Mouse (Mus musculus): ENCODE measurements around the gene Ptprt. TPM values are rescaled to one million over a fixed set of nuclear protein-coding genes. Genes with fewer than 3 reads are reported as not detected.
A peak's percentile ranks its signal among the peaks of the same experiment; 100 is the strongest.

The Ptprt gene
- polyA plus RNA-seq (2012; rRNA removed), result 0.25 and 0.49 TPM in 2 replicates

DNA sequence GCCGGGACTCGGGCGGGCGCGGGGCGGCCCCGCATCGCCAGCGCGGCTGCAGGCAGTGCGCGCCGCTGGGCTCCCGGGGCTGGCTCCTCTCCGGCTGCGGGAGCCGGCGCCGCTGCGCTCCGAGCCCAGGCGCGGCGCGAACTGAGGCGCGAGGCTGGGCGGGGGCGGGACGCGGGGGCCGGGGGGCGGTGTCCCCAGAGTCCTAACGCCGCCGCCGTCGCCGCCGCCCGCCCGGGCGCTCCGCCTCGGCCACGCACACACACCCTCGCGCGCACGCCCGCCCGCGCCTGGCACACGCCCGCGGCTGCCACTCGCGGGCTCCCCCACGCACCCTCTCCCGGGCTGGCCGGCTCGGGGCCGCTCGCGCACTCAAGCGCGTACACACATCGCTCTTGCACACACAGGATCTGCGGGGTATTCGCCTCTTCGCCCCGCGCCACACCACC lies at the start of gene Ptprt:
TSS of gene Ptprt (minus strand) at position 207 of the 446 bp plus-strand sequence.
- no peak for DNase-seq (ENCODE audit: low spot score)

- no peak for DNase-seq (ENCODE audit: low spot score)
Observed at GRCm38 (mm10) chr2:162710443-162710842, 49.5 kb upstream of the Ptprt start.

- no peak for DNase-seq (ENCODE audit: low spot score)
Observed at GRCm38 (mm10) chr2:162699691-162700090, 38.7 kb upstream of the Ptprt start.

DNA sequence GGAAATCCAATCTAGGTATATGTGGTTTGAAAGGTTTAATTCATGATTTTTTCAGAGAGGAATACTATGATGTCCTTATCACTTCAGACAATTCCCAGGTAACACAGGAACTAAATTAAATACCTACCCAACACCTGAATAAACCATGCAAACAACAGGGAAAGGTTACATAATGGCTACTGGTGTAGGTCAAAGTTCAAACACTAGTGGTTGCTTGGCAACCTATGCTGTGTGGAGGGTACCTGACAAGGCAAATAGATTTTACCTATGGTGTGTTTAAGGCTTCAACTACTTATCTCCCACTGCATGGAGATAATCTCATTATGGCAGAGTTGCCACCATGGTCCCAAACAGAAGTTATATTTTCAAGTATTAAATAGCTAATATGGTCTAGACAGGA lies 38.1 kb upstream of the Ptprt start:
- DNase-seq (ENCODE audit: low spot score), result no peak

DNA sequence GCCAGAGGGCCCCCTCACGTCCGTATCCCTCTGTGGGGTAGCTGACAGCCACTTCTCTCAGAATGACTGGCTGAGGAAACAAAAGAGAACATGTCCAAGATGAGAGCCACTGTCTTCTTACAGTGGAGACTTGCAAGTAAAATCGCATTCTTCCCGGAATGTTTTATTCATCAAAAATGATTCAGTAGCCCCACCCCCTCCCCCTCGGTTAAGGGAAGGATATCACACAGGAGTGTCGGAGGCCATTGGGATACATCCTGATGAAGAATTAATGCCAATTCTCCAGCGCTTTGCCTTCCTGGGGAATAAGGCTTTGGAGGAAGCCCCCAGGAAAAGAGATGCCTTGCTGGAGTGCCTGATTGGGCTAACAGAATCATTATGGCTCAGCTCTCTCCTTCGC lies 37.1 kb upstream of the Ptprt start:
- DNase-seq (ENCODE audit: low spot score), result no peak

DNA sequence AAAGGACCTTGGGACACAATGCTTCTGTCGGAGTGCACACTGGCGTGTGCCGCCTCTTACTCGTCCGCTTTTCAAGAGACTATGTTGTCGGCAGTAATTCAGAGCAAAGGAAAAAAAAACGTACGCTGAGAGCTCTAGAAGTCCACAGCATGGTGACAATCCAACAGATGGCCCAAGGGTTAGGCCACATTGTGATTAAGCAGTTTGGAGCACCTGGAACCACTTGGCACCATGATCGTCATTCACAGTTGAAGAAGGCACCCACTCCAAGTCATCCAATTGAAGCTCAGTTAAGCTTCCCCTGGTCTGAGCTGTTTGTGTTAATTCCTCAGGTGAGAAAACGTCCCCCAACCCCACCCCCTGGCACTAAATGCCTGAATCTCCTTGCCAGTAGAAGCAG lies 36.2 kb upstream of the Ptprt start:
- DNase-seq (ENCODE audit: low spot score), result no peak

- DNase-seq (ENCODE audit: low spot score), result no peak
Observed at GRCm38 (mm10) chr2:162692143-162692542, 31.2 kb upstream of the Ptprt start.

- DNase-seq (ENCODE audit: low spot score), result no peak
Observed at GRCm38 (mm10) chr2:162682674-162683073, 21.7 kb upstream of the Ptprt start.

- DNase-seq (ENCODE audit: low spot score), result no peak
Observed at GRCm38 (mm10) chr2:162662431-162662970, 1.6 kb upstream of the Ptprt start.

DNA sequence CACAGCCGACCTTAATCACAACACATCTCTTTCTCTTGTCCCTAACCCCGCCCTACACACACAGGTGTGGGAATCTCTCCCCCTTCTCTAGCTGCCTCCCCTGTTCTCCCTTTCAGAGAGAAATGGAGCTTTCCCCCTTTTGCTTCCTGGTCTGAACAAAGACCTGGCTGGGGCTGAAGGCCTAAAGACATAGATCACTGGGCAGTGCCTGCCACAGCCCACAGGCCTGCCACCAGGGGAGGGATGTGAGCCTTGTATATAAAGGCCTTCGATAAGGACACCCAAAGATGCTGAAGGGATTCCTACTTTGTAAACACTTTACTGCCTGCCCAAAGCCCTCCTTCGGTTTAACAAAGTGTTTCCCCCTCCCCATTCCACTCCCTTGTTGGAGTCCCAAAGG lies 786 bp upstream of the Ptprt start:
- DNase-seq (ENCODE audit: low spot score), result no peak

GRCm38 (mm10) chr2:162660231-162660940 lies 561 bp downstream of the Ptprt start:
- no peak for DNase-seq (ENCODE audit: low spot score)

DNA sequence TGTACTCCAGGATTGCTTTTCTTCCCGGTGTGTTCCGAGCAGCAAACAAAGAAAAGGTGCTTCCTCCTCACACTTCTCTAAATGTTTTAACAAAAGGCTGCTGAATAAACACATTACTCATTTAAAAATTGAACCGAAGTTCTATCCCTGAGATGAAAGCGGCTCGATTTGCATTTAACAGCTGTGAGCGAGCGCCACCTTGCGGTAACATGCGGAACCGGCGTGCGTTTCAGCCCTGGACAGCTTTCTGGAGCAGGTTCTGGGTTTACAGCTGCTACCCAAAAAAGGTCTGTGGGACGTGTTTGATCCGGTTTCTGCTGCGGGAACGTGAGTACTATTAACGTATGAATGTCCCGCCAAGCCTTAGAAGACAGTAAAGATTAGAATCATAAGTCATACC lies 1.9 kb downstream of the Ptprt start:
- DNase-seq (ENCODE audit: low spot score), result peak; percentile 76

- DNase-seq (ENCODE audit: low spot score), result no peak
Observed at GRCm38 (mm10) chr2:162657541-162657940, 3.4 kb downstream of the Ptprt start.

DNA sequence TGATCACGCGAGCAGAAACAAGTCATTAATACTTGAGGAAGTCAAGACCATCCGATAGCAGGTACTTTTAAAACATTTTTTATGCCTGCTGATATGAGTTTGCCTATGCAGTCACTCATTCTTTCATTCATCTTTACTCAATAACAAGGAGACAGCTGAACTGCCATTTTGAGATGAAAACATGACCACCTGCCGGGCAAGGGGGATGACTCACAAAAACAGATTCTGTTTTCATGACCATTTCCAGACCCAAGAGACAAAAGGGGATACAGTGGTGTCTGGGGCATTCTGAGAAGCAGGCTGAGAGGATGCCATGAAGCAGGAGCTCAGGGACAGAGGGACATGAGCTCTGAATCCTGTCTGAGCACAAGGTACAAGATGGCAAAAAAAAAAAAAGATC lies 6.5 kb downstream of the Ptprt start:
- no peak for DNase-seq (ENCODE audit: low spot score)

DNA sequence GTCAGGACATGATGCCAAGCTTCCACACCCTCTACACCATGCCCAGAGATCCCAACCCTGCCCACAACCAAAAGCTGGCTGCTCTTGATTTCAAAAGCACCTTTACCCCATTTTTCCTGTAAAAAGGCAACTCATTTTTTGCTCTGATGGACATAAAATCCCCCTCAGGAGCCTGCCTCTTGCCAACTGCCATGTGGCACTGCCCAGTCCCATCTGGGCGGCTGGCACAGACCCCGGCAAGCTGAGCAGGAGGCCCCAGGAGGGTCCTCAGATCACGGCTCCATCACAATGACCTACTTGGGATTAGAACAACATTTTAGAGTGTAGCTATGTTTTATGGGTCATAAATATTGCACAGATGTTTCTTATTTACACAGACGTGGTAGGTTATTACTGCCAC lies 22.3 kb downstream of the Ptprt start:
- no peak for DNase-seq (ENCODE audit: low spot score)

GRCm38 (mm10) chr2:162637537-162637936 lies 23.4 kb downstream of the Ptprt start:
- no peak for DNase-seq (ENCODE audit: low spot score)

DNA sequence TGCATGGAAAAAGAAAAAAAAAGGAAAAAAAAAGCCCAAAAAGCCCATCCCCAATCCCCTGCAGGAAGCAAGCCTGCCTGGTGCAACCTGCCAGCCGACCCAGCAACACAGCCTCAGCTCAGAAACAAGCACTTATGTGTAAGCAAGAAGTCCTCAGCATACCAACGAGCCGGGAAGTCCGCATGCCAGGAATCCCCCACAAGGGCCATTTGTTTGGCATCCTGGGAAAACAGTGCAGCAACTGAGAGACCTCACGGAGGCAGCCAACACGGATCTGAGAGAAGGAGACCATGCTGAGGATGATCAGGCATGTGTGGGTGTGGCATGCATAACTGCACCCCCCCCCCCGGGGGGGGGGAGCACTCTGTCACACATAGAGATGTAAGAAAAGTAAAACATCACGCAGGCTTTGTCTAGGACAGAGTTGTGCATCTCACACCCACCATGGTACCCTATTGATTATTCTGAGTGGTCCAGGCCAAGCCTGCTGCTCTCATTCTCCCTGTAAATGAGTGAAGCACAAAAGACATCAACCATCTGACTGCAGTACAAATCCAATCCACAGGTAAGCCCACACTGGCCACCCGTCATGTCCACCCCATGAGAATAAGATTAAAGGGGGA lies 24.4 kb downstream of the Ptprt start:
- no peak for DNase-seq (ENCODE audit: low spot score)

DNA sequence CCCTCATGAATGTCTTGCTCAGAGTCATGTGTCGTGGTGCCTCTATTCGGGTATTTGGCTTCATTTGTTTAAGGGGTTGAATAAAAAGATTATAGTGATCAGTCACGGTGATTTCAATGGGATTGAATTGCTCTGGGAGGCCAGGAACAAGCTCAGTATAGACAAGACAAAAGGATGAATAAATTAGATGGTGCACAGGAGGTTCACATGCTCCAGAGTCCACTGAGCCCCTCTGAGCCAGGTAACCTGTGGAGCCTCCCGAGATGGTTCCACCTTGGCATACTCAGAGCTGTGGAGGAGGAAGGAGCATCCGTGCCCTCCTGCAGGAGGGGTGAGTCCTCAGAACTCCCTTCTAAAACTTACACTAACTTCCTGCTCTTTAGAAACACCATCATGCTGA lies 26.0 kb downstream of the Ptprt start:
- DNase-seq (ENCODE audit: low spot score), result no peak

DNA sequence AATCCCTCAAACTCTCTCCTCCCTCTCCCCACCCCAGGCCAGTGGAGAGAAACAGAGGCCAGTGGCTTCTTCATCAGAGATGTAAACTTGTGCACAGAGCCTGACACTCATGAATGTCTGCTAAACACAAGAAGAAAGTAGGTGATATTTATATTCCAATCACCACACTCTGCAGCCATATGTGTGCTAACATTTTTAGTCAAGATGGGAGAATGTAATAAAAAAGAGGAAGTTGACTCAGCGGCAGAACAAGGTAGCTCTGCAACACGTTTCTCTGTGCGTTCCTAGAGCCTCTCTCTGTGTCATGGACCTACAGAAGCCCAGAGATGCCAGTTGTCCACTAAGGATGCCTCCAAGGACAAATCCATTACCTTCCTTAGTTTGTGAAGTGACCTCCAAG lies 34.9 kb downstream of the Ptprt start:
- DNase-seq (ENCODE audit: low spot score), result no peak

DNA sequence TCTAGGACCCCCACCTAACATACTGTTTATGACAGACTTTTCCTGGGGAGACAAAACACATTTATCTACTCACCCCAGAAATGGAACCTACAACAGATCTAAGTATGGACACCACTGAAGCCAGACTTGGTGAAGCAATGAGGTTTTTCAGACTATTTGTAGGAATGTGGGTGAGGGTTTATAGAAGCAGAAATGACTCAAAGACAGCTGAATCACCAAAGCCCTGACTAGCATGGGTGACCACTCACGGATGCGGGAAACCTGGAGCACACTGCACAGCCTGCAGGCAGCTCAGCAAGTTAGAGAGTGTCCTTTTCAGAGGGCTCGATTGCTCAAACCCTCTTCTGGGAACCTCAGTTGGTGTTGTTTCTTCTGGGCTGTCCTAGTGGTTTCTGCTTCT lies 36.2 kb downstream of the Ptprt start:
- DNase-seq (ENCODE audit: low spot score), result no peak

GRCm38 (mm10) chr2:162614256-162614655 lies 46.7 kb downstream of the Ptprt start:
- DNase-seq (ENCODE audit: low spot score), result no peak

DNA sequence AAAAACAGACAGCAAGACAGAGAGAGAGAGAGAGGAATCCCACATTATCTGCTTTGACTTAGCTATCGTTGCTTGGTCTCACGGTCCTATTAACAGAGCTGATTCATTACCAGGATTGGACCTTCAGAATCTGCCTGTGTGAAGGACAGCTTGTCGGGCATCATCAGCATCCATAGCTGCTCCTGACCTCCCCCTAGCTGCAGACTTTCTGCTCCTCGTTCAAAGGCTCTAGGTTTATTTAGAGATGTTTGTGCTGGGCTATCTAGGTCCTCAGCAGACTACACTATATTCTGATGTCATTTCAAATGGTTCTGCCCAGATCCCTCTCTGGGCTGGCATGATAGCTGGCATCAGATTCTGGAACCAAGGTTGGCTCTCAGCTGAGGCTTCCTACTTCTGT lies 47.5 kb downstream of the Ptprt start:
- no peak for DNase-seq (ENCODE audit: low spot score)

- DNase-seq (ENCODE audit: low spot score), result no peak
Observed at GRCm38 (mm10) chr2:162602721-162603120, 58.2 kb downstream of the Ptprt start.
